Mouse (Mus musculus): ENCODE results near the gene Sipa1l3.
A peak's percentile ranks its signal among the peaks of the same experiment; 100 is the strongest.

Sipa1l3 gene

DNA sequence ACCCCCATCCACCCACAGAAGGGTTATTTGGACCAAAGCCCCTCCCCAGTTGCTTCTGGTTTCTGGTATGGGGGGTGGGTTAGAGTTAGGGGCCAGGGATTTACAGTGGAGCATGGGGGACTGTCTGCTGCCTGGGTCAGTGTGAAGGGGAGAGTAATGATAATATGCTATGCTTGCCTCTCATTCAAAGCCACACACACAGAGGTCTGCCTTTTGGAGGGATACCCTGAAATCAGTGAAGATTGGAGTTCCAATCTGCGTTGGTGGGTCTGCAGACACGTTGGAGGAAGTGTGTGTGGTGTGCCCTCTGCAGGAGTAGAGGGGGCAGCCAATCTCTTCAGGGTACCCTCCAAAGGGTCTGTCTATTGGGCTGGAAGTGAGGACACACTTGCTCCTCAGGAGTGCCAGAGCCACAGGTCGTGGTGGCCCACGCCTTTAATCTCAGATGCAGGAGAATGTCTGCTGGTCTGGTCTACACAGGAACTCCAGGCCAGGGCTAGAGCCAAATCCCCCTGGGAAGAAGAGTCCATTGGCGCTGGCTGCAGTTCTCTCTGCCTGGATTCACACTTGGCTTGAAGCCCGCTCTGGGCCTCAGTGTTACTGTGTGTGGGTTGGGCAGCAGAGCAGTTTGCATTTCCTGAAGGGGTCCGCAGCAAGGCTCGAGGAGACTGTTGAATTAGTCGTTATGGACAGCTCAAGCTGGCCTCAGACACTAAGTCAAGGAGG lies 213.0 kb downstream of the Sipa1l3 start:
- no peak for DNase-seq (ENCODE audit: low spot score in 2 of 2)

DNA sequence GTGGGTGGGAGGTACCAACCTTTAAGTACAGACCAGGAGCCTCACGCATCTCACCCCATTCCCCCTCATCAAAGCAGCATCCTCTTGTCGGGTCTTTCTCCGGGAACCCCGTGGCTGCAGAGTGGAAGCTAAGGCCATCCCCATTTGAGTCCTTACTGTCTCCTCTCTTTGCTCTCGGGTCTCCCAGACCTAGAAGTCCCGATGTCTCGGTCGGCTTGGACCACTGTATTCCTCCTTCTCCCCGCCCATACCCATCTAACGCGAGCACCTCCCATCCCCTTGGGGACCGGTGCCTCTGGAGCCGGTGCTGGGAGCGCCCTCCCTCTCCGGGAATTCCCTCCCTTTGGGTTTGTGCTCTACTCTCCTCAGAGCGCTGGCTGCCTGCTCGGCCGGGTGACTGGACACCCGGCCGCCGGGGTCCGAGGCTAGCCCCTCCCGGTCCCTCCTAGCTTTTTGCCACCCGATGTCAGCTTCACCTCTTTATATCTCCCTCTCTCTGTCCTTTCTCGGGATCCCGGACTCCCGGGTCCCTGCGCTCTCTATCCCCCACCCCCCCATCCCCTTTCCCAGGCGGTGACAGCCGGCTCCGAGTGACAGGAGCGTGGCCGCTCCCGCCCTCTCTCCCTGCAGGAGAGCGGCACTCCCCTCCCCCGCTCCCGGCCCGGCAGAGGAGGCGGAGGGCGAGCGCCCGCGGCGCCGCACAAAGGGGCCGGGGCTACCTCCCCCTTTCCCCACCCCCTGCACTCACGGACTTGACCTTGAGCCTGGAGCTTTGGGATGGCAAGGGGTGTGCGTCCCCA lies 213.8 kb downstream of the Sipa1l3 start:
- no peak for DNase-seq (ENCODE audit: low spot score in 2 of 2)

- peak; percentile 80 to 81 for DNase-seq (ENCODE audit: low spot score in 2 of 2)
Observed at GRCm38 (mm10) chr7:29303738-29304462, 214.5 kb downstream of the Sipa1l3 start, which contains the start of gene Dpf1. TSS of gene Dpf1 (plus strand) at chr7:29303951.

DNA sequence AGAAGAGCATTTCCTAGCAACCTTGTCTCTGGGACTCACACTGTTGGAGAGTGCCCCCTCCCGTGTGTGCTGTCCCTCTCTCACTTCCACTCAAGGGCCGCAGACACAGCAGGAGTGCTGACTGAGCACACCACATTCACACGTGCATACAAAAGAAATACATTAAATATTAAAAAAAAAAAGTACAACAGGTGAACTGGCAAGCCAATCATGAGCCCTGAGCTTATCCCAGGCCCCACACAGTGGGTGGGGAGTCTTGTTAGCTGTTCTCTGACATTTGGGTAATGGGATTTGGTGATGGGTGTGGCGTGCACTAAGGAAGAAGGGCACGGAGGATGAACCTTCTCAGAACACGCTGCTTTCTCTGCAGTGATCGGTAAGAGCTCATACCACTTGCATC lies 215.8 kb downstream of the Sipa1l3 start:
- DNase-seq (ENCODE audit: low spot score in 2 of 2) = no peak

GRCm38 (mm10) chr7:29301127-29301566 lies 217.3 kb downstream of the Sipa1l3 start:
- DNase-seq (ENCODE audit: low spot score in 2 of 2) = peak; percentile 59 to 82

GRCm38 (mm10) chr7:29296998-29297397 lies 221.4 kb downstream of the Sipa1l3 start:
- no peak for DNase-seq (ENCODE audit: low spot score in 2 of 2)

GRCm38 (mm10) chr7:29295861-29296647 lies 222.4 kb downstream of the Sipa1l3 start:
- DNase-seq (ENCODE audit: low spot score in 2 of 2) = no peak

DNA sequence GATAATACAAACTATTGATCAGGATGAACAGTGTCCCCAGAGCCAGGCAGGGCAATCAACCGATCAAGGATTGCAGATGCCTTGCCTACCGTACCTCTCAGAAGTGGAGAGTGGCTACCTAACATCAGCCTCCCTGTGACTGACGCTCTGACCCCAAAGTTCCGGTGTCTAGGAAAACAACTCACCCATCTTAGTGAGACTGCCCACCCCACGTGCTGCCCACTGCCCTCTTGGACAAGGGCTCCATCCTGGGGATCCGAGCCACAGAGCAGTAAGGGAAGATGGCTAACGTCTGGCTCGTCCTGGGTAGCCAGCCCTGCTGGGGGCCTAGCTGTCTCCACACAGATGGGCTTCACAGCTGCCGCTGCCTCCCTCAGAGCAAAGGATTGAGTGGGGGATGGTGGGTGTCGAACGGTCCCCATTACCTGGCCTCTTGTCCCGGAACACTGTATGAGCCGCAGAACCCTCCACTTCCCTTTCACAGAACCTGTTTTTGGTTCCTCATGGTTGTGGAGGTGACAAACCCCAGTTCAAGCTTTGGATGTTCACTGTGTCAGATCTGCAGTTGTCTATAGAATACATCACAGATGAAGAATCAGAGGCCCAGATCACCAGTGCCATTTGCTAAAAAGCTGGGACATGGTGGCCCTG lies 224.2 kb downstream of the Sipa1l3 start:
- DNase-seq (ENCODE audit: low spot score in 2 of 2) = no peak

DNA sequence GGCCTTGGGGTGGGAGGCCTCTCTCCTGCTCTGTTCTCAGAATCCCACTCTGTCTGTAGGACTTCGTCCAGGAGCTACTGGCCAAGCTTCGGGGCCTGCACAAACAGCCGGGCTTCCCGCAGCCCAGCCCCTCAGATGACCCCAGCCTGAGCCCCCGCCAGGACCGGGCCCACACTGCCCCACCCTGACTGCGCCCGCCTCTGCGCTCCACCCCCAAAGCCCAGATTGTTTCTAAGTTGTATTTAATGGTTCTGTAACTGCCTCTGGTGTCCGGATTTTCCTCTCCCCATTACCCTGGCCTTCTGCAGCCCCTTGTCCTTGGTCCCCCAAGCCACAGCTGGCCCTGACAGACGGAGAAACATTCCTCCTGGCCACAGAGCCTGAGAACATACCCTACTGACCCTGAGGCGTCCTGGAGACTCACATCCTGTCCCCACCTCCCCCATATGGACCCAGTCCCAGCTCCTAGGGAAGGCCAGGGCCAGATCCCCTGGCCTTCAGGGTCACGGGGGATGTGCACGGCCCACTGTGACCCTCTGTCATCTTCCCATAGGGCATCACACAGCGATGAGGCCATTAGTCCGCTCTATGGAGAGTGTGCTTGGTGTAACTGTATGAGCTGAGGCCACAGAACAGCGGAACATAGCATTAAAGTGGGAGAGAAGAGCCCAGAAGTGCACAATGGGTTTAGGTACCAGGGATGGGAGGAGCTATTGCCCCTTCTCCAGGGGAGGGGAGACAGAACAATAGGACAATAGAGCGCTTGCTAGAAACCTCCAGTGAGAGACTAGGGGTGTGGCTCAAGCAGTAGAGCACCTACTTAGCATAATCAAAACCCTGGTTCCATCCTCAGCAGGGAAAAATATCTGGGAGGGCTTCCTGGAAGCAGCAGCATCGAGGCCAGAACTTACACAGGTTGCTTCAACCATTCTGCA lies 225.0 kb downstream of the Sipa1l3 start:
- DNase-seq (ENCODE audit: low spot score in 2 of 2) = peak in 1 of 2 experiments; percentile 83

GRCm38 (mm10) chr7:29292458-29293098 lies 225.9 kb downstream of the Sipa1l3 start:
- no peak for DNase-seq (ENCODE audit: low spot score in 2 of 2)

GRCm38 (mm10) chr7:29291616-29292457 lies 226.6 kb downstream of the Sipa1l3 start:
- no peak for DNase-seq (ENCODE audit: low spot score in 2 of 2)

- no peak for DNase-seq (ENCODE audit: low spot score in 2 of 2)
Observed at GRCm38 (mm10) chr7:29290691-29291485, 227.6 kb downstream of the Sipa1l3 start.

GRCm38 (mm10) chr7:29289856-29290255 lies 228.6 kb downstream of the Sipa1l3 start:
- DNase-seq (ENCODE audit: low spot score in 2 of 2) = no peak

GRCm38 (mm10) chr7:29288942-29289638 lies 229.4 kb downstream of the Sipa1l3 start, which contains the start of gene Ppp1r14a:
TSS of gene Ppp1r14a (plus strand) at chr7:29289308.
- peak; percentile 74 to 91 for DNase-seq (ENCODE audit: low spot score in 2 of 2)

DNA sequence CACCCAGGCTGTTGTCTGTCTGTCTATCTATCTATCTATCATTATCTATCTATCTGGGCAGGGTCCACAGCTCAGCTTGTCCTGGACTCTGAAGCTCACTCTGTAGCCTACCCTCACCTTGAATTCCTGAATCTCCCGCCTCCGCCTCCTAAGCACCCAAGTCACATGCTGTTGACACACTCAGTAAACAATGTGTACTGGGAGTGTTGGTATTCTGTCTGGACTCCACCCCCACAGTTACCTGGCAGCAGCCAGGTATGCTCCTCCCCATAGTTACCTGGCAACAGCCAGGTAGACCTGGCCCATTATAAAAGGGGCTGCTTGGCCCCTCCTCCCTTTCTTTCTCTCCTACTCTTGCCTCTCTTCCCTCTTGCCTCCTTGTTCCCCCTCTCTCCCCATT lies 230.4 kb downstream of the Sipa1l3 start:
- DNase-seq (ENCODE audit: low spot score in 2 of 2) = no peak

- no peak for DNase-seq (ENCODE audit: low spot score in 2 of 2)
Observed at GRCm38 (mm10) chr7:29287481-29287880, 231.0 kb downstream of the Sipa1l3 start.

DNA sequence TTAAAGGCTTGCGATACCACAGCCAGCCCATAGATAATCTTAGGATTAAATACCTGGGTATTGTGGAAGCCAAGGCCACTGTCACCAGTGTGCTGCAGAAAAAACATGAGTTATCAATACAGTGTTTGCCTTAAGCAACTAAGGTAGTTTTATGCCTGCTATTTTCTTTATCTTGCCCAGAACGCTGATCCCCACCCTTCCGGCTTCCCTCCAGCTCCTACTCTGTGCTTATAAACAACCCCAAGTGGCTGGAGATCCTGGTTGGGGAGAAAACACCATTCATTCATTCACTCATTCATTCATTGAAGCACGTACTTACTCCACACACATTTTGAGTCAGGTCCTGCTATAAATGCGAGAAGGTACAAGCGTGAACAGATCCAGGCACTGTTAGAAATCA lies 233.9 kb downstream of the Sipa1l3 start:
- no peak for DNase-seq (ENCODE audit: low spot score in 2 of 2)
